Mouse (Mus musculus) spleen, adult 2 months (tissue): Measurements from ENCODE around the gene Als2cr12. TPM values are rescaled to one million over a fixed set of nuclear protein-coding genes. Genes with fewer than 3 reads are reported as not detected.

ENCODE experiments used
- DNase-seq, 2 experiments: peaks; one replicate each; pipeline versions ENCODE4 v3.0.0 to v3.0.0-alpha.2; 2012 to 2021; ENCODE audit warnings: low spot score in 2 of 2, low read depth in 1 of 2
- H3K27ac ChIP-seq: fragments of 200-500 bp; 2 replicates; pipeline ENCODE4 v1.5.1; 2012; ENCODE audit warnings: low read length, inconsistent platforms; ENCODE audit not compliant: insufficient read depth
- H3K27me3 ChIP-seq: fragments of 200-500 bp; 2 replicates; pipeline ENCODE4 v1.6.1; 2012; ENCODE audit warnings: mild to moderate bottlenecking, moderate library complexity, low read length, inconsistent platforms; ENCODE audit not compliant: control insufficient read depth, insufficient read depth
- H3K36me3 ChIP-seq: fragments of 200-500 bp; 2 replicates; pipeline ENCODE4 v1.6.1; 2012; ENCODE audit warnings: mild to moderate bottlenecking, low read length, inconsistent platforms; ENCODE audit not compliant: control insufficient read depth, insufficient read depth
- H3K4me1 ChIP-seq: fragments of 200-500 bp; 2 replicates; pipeline ENCODE4 v1.6.1; 2011; ENCODE audit warnings: inconsistent platforms; ENCODE audit not compliant: control insufficient read depth, insufficient read depth, insufficient read length
- H3K4me3 ChIP-seq: fragments of 200-500 bp; 2 replicates; pipeline ENCODE4 v1.5.1; 2011; ENCODE audit warnings: mild to moderate bottlenecking, inconsistent platforms; ENCODE audit not compliant: insufficient read depth, insufficient read length; ENCODE audit errors: extremely low read depth
- CTCF ChIP-seq: fragments of 200-500 bp; IDR thresholded peaks from 2 replicates; pipeline ENCODE4 v1.5.1; 2011; ENCODE audit warnings: mild to moderate bottlenecking, inconsistent platforms; ENCODE audit not compliant: insufficient read depth, insufficient read length, insufficient replicate concordance; ENCODE audit errors: extremely low read depth
- POLR2A ChIP-seq: fragments of 200-500 bp; IDR thresholded peaks from 2 replicates; pipeline ENCODE4 v1.6.1; 2011; ENCODE audit warnings: low read depth, low read length, inconsistent platforms
- WGBS: fragments of 180-500 bp; shearing (Covaris S2); methylation state at CpG from one replicate; pipeline ENCODE4 v1.1.7; 2018; 5-methylcytosine and 5-hydroxymethylcytosine counted together
- polyA plus RNA-seq: library from polyadenylated mRNA; depleted of rRNA; stranded (reverse); fragments of >200 nt; gene quantifications from 2 replicates; pipeline ENCODE4 v1.2.3, GENCODE M21; 2012

Gene Als2cr12
- polyA plus RNA-seq, 1 experiment = 0.15 TPM

- Histone ChIP-seq H3K36me3 (no peaks in the 10 kb centered on the region), H3K27me3 (no peaks in the 10 kb centered on the region), H3K27ac (no peak overlapping the region), H3K4me1 (no peaks in the 10 kb centered on the region; the same call in 1 of the 2 replicates), H3K4me3 (no peak overlapping the region)
- no peak for DNase-seq
- WGBS = 67% methylated on average over 7 of the region's 7 CpGs
- TF ChIP-seq POLR2A = no peak
Measured at GRCm38 (mm10) chr1:58621996-58622748, 73.6 kb downstream of the Als2cr12 start.

- H3K4me1 ChIP-seq = no peaks in the 10 kb centered on the region; the same call in 1 of the 2 replicates
- H3K27me3 ChIP-seq = no peaks in the 10 kb centered on the region
- no peak for DNase-seq
- H3K36me3 ChIP-seq = no peaks in the 10 kb centered on the region
- 91% methylated on average over 3 of the region's 3 CpGs for WGBS
- no peak overlapping the region for H3K4me3 ChIP-seq
- TF ChIP-seq POLR2A (no peak), CTCF (no peak)
- H3K27ac ChIP-seq = no peak overlapping the region
Measured at GRCm38 (mm10) chr1:58621251-58621650, 74.5 kb downstream of the Als2cr12 start.

GRCm38 (mm10) chr1:58618766-58619165 is 77.0 kb downstream of the Als2cr12 start:
- no peak overlapping the region for H3K4me3 ChIP-seq
- no peak overlapping the region for H3K27ac ChIP-seq
- H3K4me1 ChIP-seq = no peaks in the 10 kb centered on the region; the same call in 1 of the 2 replicates
- TF ChIP-seq CTCF (no peak), POLR2A (no peak)
- H3K27me3 ChIP-seq = no peaks in the 10 kb centered on the region
- 91% methylated on average over 2 of the region's 2 CpGs for WGBS
- DNase-seq = no peak
- no peaks in the 10 kb centered on the region for H3K36me3 ChIP-seq

GRCm38 (mm10) chr1:58617978-58618668 is 77.7 kb downstream of the Als2cr12 start:
- H3K36me3 ChIP-seq = no peaks in the 10 kb centered on the region
- TF ChIP-seq POLR2A (no peak), CTCF (no peak)
- no peaks in the 10 kb centered on the region for H3K27me3 ChIP-seq
- no peak overlapping the region for H3K4me3 ChIP-seq
- no peak for DNase-seq
- H3K27ac ChIP-seq = no peak overlapping the region
- no peaks in the 10 kb centered on the region; the same call in 1 of the 2 replicates for H3K4me1 ChIP-seq
- WGBS = 19% methylated on average over 6 of the region's 6 CpGs

- no peak for DNase-seq
- no peak overlapping the region for H3K4me3 ChIP-seq
- no peak overlapping the region for H3K27ac ChIP-seq
- H3K27me3 ChIP-seq = no peaks in the 10 kb centered on the region
- H3K36me3 ChIP-seq = no peaks in the 10 kb centered on the region
- H3K4me1 ChIP-seq = no peaks in the 10 kb centered on the region; the same call in 1 of the 2 replicates
- TF ChIP-seq POLR2A (no peak), CTCF (no peak)
- 81% methylated on average over 5 of the region's 5 CpGs for WGBS
Measured at GRCm38 (mm10) chr1:58617076-58617475, 78.7 kb downstream of the Als2cr12 start.

- no peaks in the 10 kb centered on the region; the same call in 1 of the 2 replicates for H3K4me1 ChIP-seq
- WGBS = 86% methylated on average over 3 of the region's 3 CpGs
- no peaks in the 10 kb centered on the region for H3K36me3 ChIP-seq
- no peak for TF ChIP-seq CTCF
- TF ChIP-seq POLR2A = no peak
- H3K27ac ChIP-seq = no peak overlapping the region
- no peaks in the 10 kb centered on the region for H3K27me3 ChIP-seq
- H3K4me3 ChIP-seq = no peak overlapping the region
- DNase-seq = no peak
Measured at GRCm38 (mm10) chr1:58616176-58616575, 79.6 kb downstream of the Als2cr12 start.

GRCm38 (mm10) chr1:58615146-58615545 is 80.6 kb downstream of the Als2cr12 start:
- DNase-seq = no peak
- no peaks in the 10 kb centered on the region for H3K27me3 ChIP-seq
- H3K4me1 ChIP-seq = no peaks in the 10 kb centered on the region; the same call in 1 of the 2 replicates
- no peak overlapping the region for H3K27ac ChIP-seq
- 77% methylated on average over 4 of the region's 4 CpGs for WGBS
- TF ChIP-seq POLR2A (no peak), CTCF (no peak)
- H3K4me3 ChIP-seq = no peak overlapping the region
- no peaks in the 10 kb centered on the region for H3K36me3 ChIP-seq
